Mouse (Mus musculus) liver, adult 2 months (tissue): ENCODE results near the gene Tysnd1. TPM values are rescaled to one million over a fixed set of nuclear protein-coding genes. Genes with fewer than 3 reads are reported as not detected.

Source experiments
- DNase-seq: peaks from one replicate; pipeline ENCODE4 v3.0.0-alpha.2; 2011; ENCODE audit warnings: low read depth, low spot score; ENCODE audit errors: extremely low read depth
- H3K27ac ChIP-seq: fragments of 200-500 bp; replicated peaks from 2 replicates; pipeline ENCODE4 v1.5.1; 2012; ENCODE audit warnings: low read depth, mild to moderate bottlenecking, control low read depth, inconsistent platforms, low read length; ENCODE audit not compliant: insufficient read depth
- H3K27me3 ChIP-seq: fragments of 200-500 bp; 2 replicates; pipeline ENCODE4 v1.6.1; 2012; ENCODE audit warnings: mild to moderate bottlenecking, moderate library complexity, low read length, inconsistent platforms; ENCODE audit not compliant: control insufficient read depth, insufficient read depth
- H3K36me3 ChIP-seq: fragments of 200-500 bp; 2 replicates; pipeline ENCODE4 v1.6.1; 2012; ENCODE audit warnings: low read length, inconsistent platforms; ENCODE audit not compliant: control insufficient read depth, insufficient read depth
- H3K4me1 ChIP-seq: fragments of 200-500 bp; 2 replicates; pipeline ENCODE4 v1.6.1; 2011; ENCODE audit warnings: low read length; ENCODE audit not compliant: control insufficient read depth, insufficient read depth
- H3K4me3 ChIP-seq: fragments of 200-500 bp; 2 replicates; pipeline ENCODE4 v1.5.1; 2011; ENCODE audit warnings: low read depth, mild to moderate bottlenecking, control low read depth, low read length, moderate library complexity; ENCODE audit not compliant: insufficient read depth
- H3K79me2 ChIP-seq: fragments of 200-500 bp; 2 replicates; pipeline ENCODE4 v1.6.1; 2012; ENCODE audit warnings: inconsistent platforms, mild to moderate bottlenecking, low read length, moderate library complexity; ENCODE audit not compliant: control insufficient read depth, insufficient read depth
- H3K9ac ChIP-seq: fragments of 200-500 bp; 2 replicates; pipeline ENCODE4 v1.6.1; 2012; ENCODE audit warnings: low read depth, mild to moderate bottlenecking, control low read depth, inconsistent platforms, low read length
- CTCF ChIP-seq: fragments of 200-500 bp; IDR thresholded peaks from 2 replicates; pipeline ENCODE4 v1.5.1; 2011; ENCODE audit warnings: low read depth, low read length, control low read depth
- POLR2A ChIP-seq: fragments of 200-500 bp; IDR thresholded peaks from 2 replicates; pipeline ENCODE4 v1.6.1; 2011; ENCODE audit warnings: low read length, control low read depth; ENCODE audit not compliant: insufficient read depth; ENCODE audit errors: extremely low read depth
- WGBS: fragments of 180-500 bp; shearing (Covaris S2); methylation state at CpG from one replicate; pipeline ENCODE4 v1.1.7; 2018; 5-methylcytosine and 5-hydroxymethylcytosine counted together
- polyA plus RNA-seq: library from polyadenylated mRNA; depleted of rRNA; stranded (reverse); fragments of >200 nt; gene quantifications from 2 replicates; pipeline ENCODE4 v1.2.3, GENCODE M21; 2012
- total RNA-seq: library from RNA; depleted of rRNA; stranded (reverse); fragments of >200 nt; gene quantifications from 2 replicates; pipeline ENCODE4 v1.2.3, GENCODE M21; 2014

Tysnd1 gene
- total and polyA plus RNA-seq, 2 experiments = 26.8 to 111 TPM

DNA sequence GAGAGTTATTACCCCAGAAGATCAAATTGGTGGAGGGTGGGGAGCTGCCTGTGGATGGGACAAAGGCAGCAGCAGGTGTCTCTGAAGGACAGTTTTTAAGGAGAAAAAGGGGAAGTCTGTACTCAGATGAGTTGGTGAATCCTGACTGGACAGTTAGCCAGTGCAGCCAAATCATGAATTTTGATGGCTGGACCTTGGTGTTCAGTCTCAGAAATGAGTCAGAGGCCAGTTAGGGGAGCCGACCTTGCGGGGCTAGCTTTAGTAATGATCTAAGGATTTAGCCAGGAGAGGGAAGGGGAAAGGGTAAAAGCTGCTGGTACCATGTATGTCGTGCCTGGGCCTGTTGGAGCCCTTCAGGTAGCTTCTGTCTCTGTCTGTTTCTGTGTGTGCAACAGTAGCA is 18.3 kb downstream of the Tysnd1 start:
- DNase-seq = no peak
- WGBS = 91% methylated on average over 3 of the region's 3 CpGs
- H3K9ac ChIP-seq = no peak overlapping the region
- no peak overlapping the region for H3K4me3 ChIP-seq
- H3K27ac ChIP-seq = no peak overlapping the region
- no peaks in the 10 kb centered on the region for H3K36me3 ChIP-seq
- H3K4me1 ChIP-seq = peaks cover 10% of the 10 kb centered on the region
- H3K27me3 ChIP-seq = no peaks in the 10 kb centered on the region
- no peak for TF ChIP-seq POLR2A
- TF ChIP-seq CTCF = no peak
- H3K79me2 ChIP-seq = no peaks in the 10 kb centered on the region

GRCm38 (mm10) chr10:61714146-61714545 is 18.8 kb downstream of the Tysnd1 start:
- no peak overlapping the region for H3K4me3 ChIP-seq
- H3K4me1 ChIP-seq = peaks cover 10% of the 10 kb centered on the region
- no peak overlapping the region for H3K27ac ChIP-seq
- TF ChIP-seq CTCF (no peak), POLR2A (no peak)
- whole genome bisulfite sequencing = 92% methylated on average over 4 of the region's 4 CpGs
- no peaks in the 10 kb centered on the region for H3K36me3 ChIP-seq
- no peaks in the 10 kb centered on the region for H3K27me3 ChIP-seq
- no peak for DNase-seq
- H3K9ac ChIP-seq = no peak overlapping the region
- H3K79me2 ChIP-seq = no peaks in the 10 kb centered on the region

DNA sequence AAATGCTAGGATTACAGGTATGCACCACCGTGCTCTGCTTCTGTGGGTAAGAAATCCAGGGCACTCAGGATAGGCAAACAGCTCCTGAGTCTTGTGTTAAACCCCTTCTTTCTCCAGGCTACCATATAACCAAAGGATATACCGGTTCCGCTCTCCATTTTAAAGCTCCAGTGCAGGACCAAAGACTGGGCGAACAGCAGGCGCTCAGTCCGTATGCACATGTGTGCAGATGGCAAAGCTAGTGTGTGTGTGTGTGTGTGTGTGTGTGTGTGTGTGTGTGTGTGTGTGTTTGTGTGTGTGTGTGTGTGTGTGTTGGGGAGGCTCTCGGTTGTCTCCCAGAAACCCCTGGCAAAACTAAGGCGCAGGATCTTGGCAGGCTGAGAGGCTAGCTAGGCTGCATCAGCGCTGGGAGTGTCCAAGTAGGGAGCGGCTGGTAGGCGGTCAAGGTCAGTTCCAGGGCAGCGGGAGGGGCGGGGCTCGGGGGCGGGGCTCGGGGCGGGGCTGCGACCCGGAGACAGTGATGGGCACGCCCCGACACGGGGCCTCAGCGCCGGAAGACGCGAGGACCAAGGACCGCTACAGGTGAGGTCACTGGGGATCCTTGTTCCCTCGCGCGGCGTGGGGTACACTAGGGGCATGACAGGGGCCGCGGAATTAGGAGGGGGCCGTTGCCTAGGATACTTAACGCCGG is 19.6 kb downstream of the Tysnd1 start, which contains the start of gene Aifm2:
Aifm2 (plus strand) TSS at position 493 of the 691 bp plus-strand sequence.
- Histone ChIP-seq H3K27me3 (no peaks in the 10 kb centered on the region), H3K9ac (peak within 1 kb of the TSS; percentile 84), H3K4me3 (peak within 1 kb of the TSS; percentile 87), H3K36me3 (no peaks in the 10 kb centered on the region), H3K79me2 (no peaks in the 10 kb centered on the region), H3K27ac (peak within 1 kb of the TSS; percentile 90), H3K4me1 (peaks cover 10% of the 10 kb centered on the region)
- TF ChIP-seq POLR2A (peak; percentile 62; the same call in 1 of the 2 replicates), CTCF (no peak)
- peak; percentile 77 for DNase-seq
- WGBS = 10% methylated on average over 36 of the region's 36 CpGs

DNA sequence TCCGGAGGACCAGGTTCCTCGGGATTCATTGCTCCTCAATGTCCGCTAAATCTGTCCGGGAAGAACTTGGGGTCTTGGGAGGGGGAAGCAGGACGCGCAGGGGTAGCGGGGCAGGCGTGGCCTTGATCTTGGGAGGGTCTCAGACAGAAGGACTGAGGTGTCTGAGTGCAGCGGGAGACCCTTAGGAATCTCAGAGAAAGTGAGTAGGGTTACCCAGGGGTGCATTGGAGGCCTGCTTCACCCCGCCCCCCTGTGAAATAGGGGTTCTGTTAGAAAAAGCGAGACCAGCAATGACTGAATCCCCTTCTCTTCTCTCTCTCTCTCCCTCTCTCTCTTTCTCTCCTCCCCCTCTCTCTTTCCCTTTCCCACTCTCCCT is 20.1 kb downstream of the Tysnd1 start:
- 5% methylated on average over 11 of the region's 11 CpGs for WGBS
- Histone ChIP-seq H3K4me1 (peaks cover 11% of the 10 kb centered on the region), H3K27me3 (no peaks in the 10 kb centered on the region), H3K9ac (peak overlapping the region; percentile 84), H3K27ac (peak overlapping the region; percentile 90), H3K79me2 (0 out of 2 replicates have a peak, but pooled peaks cover 3% of the 10 kb centered on the region), H3K4me3 (peak overlapping the region; percentile 87), H3K36me3 (no peaks in the 10 kb centered on the region)
- no peak for DNase-seq
- no peak for TF ChIP-seq POLR2A
- TF ChIP-seq CTCF = no peak

GRCm38 (mm10) chr10:61715996-61716864 is 20.9 kb downstream of the Tysnd1 start:
- no peaks in the 10 kb centered on the region for H3K36me3 ChIP-seq
- H3K4me3 ChIP-seq = peak overlapping the region; percentile 87; the same call in 1 of the 2 replicates
- DNase-seq = peak; percentile 89
- H3K27ac ChIP-seq = peak overlapping the region; percentile 90
- no peak for TF ChIP-seq POLR2A
- no peak for TF ChIP-seq CTCF
- WGBS = 36% methylated on average over 7 of the region's 7 CpGs
- H3K4me1 ChIP-seq = peaks cover 12% of the 10 kb centered on the region
- H3K79me2 ChIP-seq = 0 out of 2 replicates have a peak, but pooled peaks cover 8% of the 10 kb centered on the region
- peak overlapping the region; percentile 84 for H3K9ac ChIP-seq
- H3K27me3 ChIP-seq = no peaks in the 10 kb centered on the region
